Mouse (Mus musculus): ENCODE results near the gene Fam117b. TPM values are rescaled to one million over a fixed set of nuclear protein-coding genes. Genes with fewer than 3 reads are reported as not detected.

Gene Fam117b
- polyA plus RNA-seq, 1 experiment from 2014 or later = 2.5 TPM

GRCm38 (mm10) chr1:59987399-59988040, 74.7 kb downstream of the Fam117b start:
- Histone ChIP-seq H3K27me3 (no peaks in the 10 kb centered on the region), H3K4me2 (no peak overlapping the region), H3K4me3 (replicated peaks) (no peak overlapping the region), H3K9ac (no peak overlapping the region), H3K36me3 (peaks cover 6% of the 10 kb centered on the region), H3K4me1 (replicated peaks) (no peaks in the 10 kb centered on the region), H3K9me3 (replicated peaks) (no peaks in the 10 kb centered on the region), H3K27ac (no peak overlapping the region)
- 71% methylated on average over 3 of the region's 3 CpGs for WGBS (ENCODE audit: insufficient replicate concordance)
- ATAC-seq (ENCODE audit: low read depth) (no peak), DNase-seq (no peak)

- DNase-seq = no peak
- 40% methylated on average over 3 of the region's 3 CpGs for WGBS (ENCODE audit: insufficient replicate concordance)
- no peak overlapping the region for H3K4me3 ChIP-seq (replicated peaks)
Measured at GRCm38 (mm10) chr1:59995646-59996045, 82.8 kb downstream of the Fam117b start.

GRCm38 (mm10) chr1:59997352-59997751, 84.5 kb downstream of the Fam117b start:
- ATAC-seq (ENCODE audit: low read depth) = no peak
- Histone ChIP-seq H3K36me3 (no peaks in the 10 kb centered on the region), H3K9me3 (replicated peaks) (no peaks in the 10 kb centered on the region), H3K4me1 (replicated peaks) (peaks cover 14% of the 10 kb centered on the region), H3K4me3 (replicated peaks) (no peak overlapping the region), H3K27ac (no peak overlapping the region), H3K9ac (no peak overlapping the region), H3K27me3 (no peaks in the 10 kb centered on the region), H3K4me2 (no peak overlapping the region)
- DNase-seq = no peak
- 34% methylated on average over 5 of the region's 5 CpGs for WGBS (ENCODE audit: insufficient replicate concordance)

More at GRCm38 (mm10) chr1:59995646-59996045, 82.8 kb downstream of the Fam117b start:
- no peaks in the 10 kb centered on the region for H3K9me3 ChIP-seq (replicated peaks)
- H3K27ac ChIP-seq = no peak overlapping the region
- H3K9ac ChIP-seq = no peak overlapping the region
- H3K36me3 ChIP-seq = no peaks in the 10 kb centered on the region
- no peak for ATAC-seq (ENCODE audit: low read depth)
- H3K27me3 ChIP-seq = no peaks in the 10 kb centered on the region
- H3K4me2 ChIP-seq = no peak overlapping the region
- peaks cover 14% of the 10 kb centered on the region for H3K4me1 ChIP-seq (replicated peaks)

GRCm38 (mm10) chr1:60000319-60000718, 87.5 kb downstream of the Fam117b start:
- DNase-seq = no peak
- H3K4me3 ChIP-seq (replicated peaks) = no peak overlapping the region
- no peak for ATAC-seq (ENCODE audit: low read depth)
- H3K27ac ChIP-seq = no peak overlapping the region
- no peak overlapping the region for H3K4me2 ChIP-seq
- H3K9ac ChIP-seq = no peak overlapping the region
- H3K4me1 ChIP-seq (replicated peaks) = peaks cover 14% of the 10 kb centered on the region
- no peaks in the 10 kb centered on the region for H3K36me3 ChIP-seq
- no peaks in the 10 kb centered on the region for H3K27me3 ChIP-seq
- WGBS (ENCODE audit: insufficient replicate concordance) = 23% methylated on average over 2 of the region's 2 CpGs
- no peaks in the 10 kb centered on the region for H3K9me3 ChIP-seq (replicated peaks)

GRCm38 (mm10) chr1:60007337-60007736, 94.5 kb downstream of the Fam117b start:
- WGBS (ENCODE audit: insufficient replicate concordance) = 43% methylated on average over 10 of the region's 10 CpGs
- Histone ChIP-seq H3K27ac (no peak overlapping the region), H3K36me3 (no peaks in the 10 kb centered on the region), H3K27me3 (no peaks in the 10 kb centered on the region), H3K9me3 (replicated peaks) (no peaks in the 10 kb centered on the region), H3K4me2 (no peak overlapping the region), H3K4me3 (replicated peaks) (no peak overlapping the region), H3K4me1 (replicated peaks) (peaks cover 10% of the 10 kb centered on the region), H3K9ac (no peak overlapping the region)
- ATAC-seq (ENCODE audit: low read depth) = peak; percentile 86
- DNase-seq = peak; percentile 13

- no peak overlapping the region for H3K9ac ChIP-seq
- H3K9me3 ChIP-seq (replicated peaks) = no peaks in the 10 kb centered on the region
- H3K27me3 ChIP-seq = no peaks in the 10 kb centered on the region
- no peaks in the 10 kb centered on the region for H3K36me3 ChIP-seq
- no peak overlapping the region for H3K4me3 ChIP-seq (replicated peaks)
- peaks cover 10% of the 10 kb centered on the region for H3K4me1 ChIP-seq (replicated peaks)
- DNase-seq = no peak
- 73% methylated on average over 2 of the region's 2 CpGs for WGBS (ENCODE audit: insufficient replicate concordance)
- H3K4me2 ChIP-seq = no peak overlapping the region
- no peak overlapping the region for H3K27ac ChIP-seq
- no peak for ATAC-seq (ENCODE audit: low read depth)
Measured at GRCm38 (mm10) chr1:60008743-60009142, 95.9 kb downstream of the Fam117b start.

GRCm38 (mm10) chr1:60013779-60014178, 101.0 kb downstream of the Fam117b start:
- WGBS (ENCODE audit: insufficient replicate concordance) = 85% methylated on average over 10 of the region's 10 CpGs

GRCm38 (mm10) chr1:60015511-60015910, 102.7 kb downstream of the Fam117b start:
- WGBS (ENCODE audit: insufficient replicate concordance) = 75% methylated on average over 6 of the region's 6 CpGs
- Histone ChIP-seq H3K9me3 (replicated peaks) (no peaks in the 10 kb centered on the region), H3K4me3 (replicated peaks) (no peak overlapping the region), H3K9ac (no peak overlapping the region), H3K36me3 (no peaks in the 10 kb centered on the region), H3K4me2 (no peak overlapping the region), H3K4me1 (replicated peaks) (peaks cover 24% of the 10 kb centered on the region), H3K27me3 (no peaks in the 10 kb centered on the region), H3K27ac (no peak overlapping the region)
- no peak for ATAC-seq (ENCODE audit: low read depth)
- DNase-seq = no peak

More at GRCm38 (mm10) chr1:60013779-60014178, 101.0 kb downstream of the Fam117b start:
- no peak for DNase-seq
- no peak overlapping the region for H3K27ac ChIP-seq
- no peak for ATAC-seq (ENCODE audit: low read depth)
- H3K4me2 ChIP-seq = no peak overlapping the region
- H3K36me3 ChIP-seq = no peaks in the 10 kb centered on the region
- H3K9ac ChIP-seq = no peak overlapping the region
- H3K9me3 ChIP-seq (replicated peaks) = no peaks in the 10 kb centered on the region
- peaks cover 24% of the 10 kb centered on the region for H3K4me1 ChIP-seq (replicated peaks)
- H3K27me3 ChIP-seq = no peaks in the 10 kb centered on the region
- no peak overlapping the region for H3K4me3 ChIP-seq (replicated peaks)

- Histone ChIP-seq H3K4me3 (replicated peaks) (no peak overlapping the region), H3K9me3 (replicated peaks) (no peaks in the 10 kb centered on the region), H3K27me3 (no peaks in the 10 kb centered on the region), H3K36me3 (no peaks in the 10 kb centered on the region), H3K9ac (no peak overlapping the region), H3K4me1 (replicated peaks) (peaks cover 24% of the 10 kb centered on the region), H3K4me2 (no peak overlapping the region), H3K27ac (peak overlapping the region; percentile 7; the same call in 1 of the 2 replicates)
- 24% methylated on average over 5 of the region's 5 CpGs for WGBS (ENCODE audit: insufficient replicate concordance)
- no peak for DNase-seq
- no peak for ATAC-seq (ENCODE audit: low read depth)
Measured at GRCm38 (mm10) chr1:60016136-60016611, 103.4 kb downstream of the Fam117b start.

- H3K4me1 ChIP-seq (replicated peaks) = peaks cover 24% of the 10 kb centered on the region
- no peaks in the 10 kb centered on the region for H3K36me3 ChIP-seq
- H3K4me3 ChIP-seq (replicated peaks) = no peak overlapping the region
- no peak for DNase-seq
- no peak overlapping the region for H3K9ac ChIP-seq
- H3K9me3 ChIP-seq (replicated peaks) = no peaks in the 10 kb centered on the region
- 7% methylated on average over 1 of the region's 1 CpGs for WGBS (ENCODE audit: insufficient replicate concordance)
- ATAC-seq (ENCODE audit: low read depth) = peak; percentile 61
- H3K27me3 ChIP-seq = no peaks in the 10 kb centered on the region
- H3K27ac ChIP-seq = peak overlapping the region; percentile 7; the same call in 1 of the 2 replicates
- H3K4me2 ChIP-seq = no peak overlapping the region
Measured at GRCm38 (mm10) chr1:60017031-60017469, 104.2 kb downstream of the Fam117b start.

Measured in liver, embryonic 13.5 days (tissue).